Mouse (Mus musculus): ENCODE measurements around the gene Arhgef26.

GRCm38 (mm10) chr3:62446271-62446670 lies 108.1 kb downstream of the Arhgef26 start:
- TF ChIP-seq CTCF (IDR thresholded peaks at IDR 0.05; ENCODE audit: extremely low read depth, insufficient read length, insufficient replicate concordance, low read depth, low read length) (no peak), POLR2A (IDR thresholded peaks at IDR 0.05; ENCODE audit: low read depth, low read length) (no peak)
